Mouse (Mus musculus) liver, adult 2 months (tissue): ENCODE data around the gene Tmem255b. TPM values are rescaled to one million over a fixed set of nuclear protein-coding genes. Genes with fewer than 3 reads are reported as not detected.
A peak's percentile ranks its signal among the peaks of the same experiment; 100 is the strongest.

Source experiments
- DNase-seq: peaks from one replicate; pipeline ENCODE4 v3.0.0-alpha.2; 2011; ENCODE audit warnings: low read depth, low spot score; ENCODE audit errors: extremely low read depth
- H3K27ac ChIP-seq: fragments of 200-500 bp; replicated peaks from 2 replicates; pipeline ENCODE4 v1.5.1; 2012; ENCODE audit warnings: low read depth, mild to moderate bottlenecking, control low read depth, inconsistent platforms, low read length; ENCODE audit not compliant: insufficient read depth
- H3K27me3 ChIP-seq: fragments of 200-500 bp; 2 replicates; pipeline ENCODE4 v1.6.1; 2012; ENCODE audit warnings: mild to moderate bottlenecking, moderate library complexity, low read length, inconsistent platforms; ENCODE audit not compliant: control insufficient read depth, insufficient read depth
- H3K36me3 ChIP-seq: fragments of 200-500 bp; 2 replicates; pipeline ENCODE4 v1.6.1; 2012; ENCODE audit warnings: low read length, inconsistent platforms; ENCODE audit not compliant: control insufficient read depth, insufficient read depth
- H3K4me1 ChIP-seq: fragments of 200-500 bp; 2 replicates; pipeline ENCODE4 v1.6.1; 2011; ENCODE audit warnings: low read length; ENCODE audit not compliant: control insufficient read depth, insufficient read depth
- H3K4me3 ChIP-seq: fragments of 200-500 bp; 2 replicates; pipeline ENCODE4 v1.5.1; 2011; ENCODE audit warnings: low read depth, mild to moderate bottlenecking, control low read depth, low read length, moderate library complexity; ENCODE audit not compliant: insufficient read depth
- H3K79me2 ChIP-seq: fragments of 200-500 bp; 2 replicates; pipeline ENCODE4 v1.6.1; 2012; ENCODE audit warnings: inconsistent platforms, mild to moderate bottlenecking, low read length, moderate library complexity; ENCODE audit not compliant: control insufficient read depth, insufficient read depth
- H3K9ac ChIP-seq: fragments of 200-500 bp; 2 replicates; pipeline ENCODE4 v1.6.1; 2012; ENCODE audit warnings: low read depth, mild to moderate bottlenecking, control low read depth, inconsistent platforms, low read length
- CTCF ChIP-seq: fragments of 200-500 bp; IDR thresholded peaks from 2 replicates; pipeline ENCODE4 v1.5.1; 2011; ENCODE audit warnings: low read depth, low read length, control low read depth
- POLR2A ChIP-seq: fragments of 200-500 bp; IDR thresholded peaks from 2 replicates; pipeline ENCODE4 v1.6.1; 2011; ENCODE audit warnings: low read length, control low read depth; ENCODE audit not compliant: insufficient read depth; ENCODE audit errors: extremely low read depth
- WGBS: fragments of 180-500 bp; shearing (Covaris S2); methylation state at CpG from one replicate; pipeline ENCODE4 v1.1.7; 2018; 5-methylcytosine and 5-hydroxymethylcytosine counted together
- polyA plus RNA-seq: library from polyadenylated mRNA; depleted of rRNA; stranded (reverse); fragments of >200 nt; gene quantifications from 2 replicates; pipeline ENCODE4 v1.2.3, GENCODE M21; 2012
- total RNA-seq: library from RNA; depleted of rRNA; stranded (reverse); fragments of >200 nt; gene quantifications from 2 replicates; pipeline ENCODE4 v1.2.3, GENCODE M21; 2014

Tmem255b gene
- total and polyA plus RNA-seq, 2 experiments, result 0.35 TPM; not detected in 1

DNA sequence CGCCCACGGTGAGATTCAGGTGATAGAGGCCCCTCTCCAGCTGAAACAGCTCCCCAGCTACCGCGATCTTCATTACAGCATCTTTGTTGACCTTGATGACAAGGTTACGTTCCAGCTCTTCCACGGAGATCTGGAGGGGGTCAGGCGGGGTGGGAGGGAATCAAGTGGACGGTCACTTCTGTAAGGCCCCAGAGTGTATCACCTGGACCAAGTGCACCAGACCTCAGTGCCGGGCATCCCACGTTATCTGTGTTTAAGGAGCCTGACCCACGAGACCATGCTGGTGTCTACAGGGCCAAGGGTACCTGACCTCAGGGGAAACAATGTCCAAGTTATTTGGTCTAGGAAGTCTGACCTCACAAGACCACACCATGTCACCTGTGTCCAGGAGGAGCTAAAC lies 36.5 kb downstream of the Tmem255b start:
- DNase-seq, result no peak
- Histone ChIP-seq H3K79me2 (no peaks in the 10 kb centered on the region), H3K4me3 (no peak overlapping the region), H3K27ac (no peak overlapping the region), H3K36me3 (no peaks in the 10 kb centered on the region; the same call in 1 of the 2 replicates), H3K27me3 (no peaks in the 10 kb centered on the region), H3K4me1 (peaks cover 17% of the 10 kb centered on the region), H3K9ac (no peak overlapping the region)
- no peak for TF ChIP-seq CTCF
- 47% methylated on average over 11 of the region's 11 CpGs for WGBS

DNA sequence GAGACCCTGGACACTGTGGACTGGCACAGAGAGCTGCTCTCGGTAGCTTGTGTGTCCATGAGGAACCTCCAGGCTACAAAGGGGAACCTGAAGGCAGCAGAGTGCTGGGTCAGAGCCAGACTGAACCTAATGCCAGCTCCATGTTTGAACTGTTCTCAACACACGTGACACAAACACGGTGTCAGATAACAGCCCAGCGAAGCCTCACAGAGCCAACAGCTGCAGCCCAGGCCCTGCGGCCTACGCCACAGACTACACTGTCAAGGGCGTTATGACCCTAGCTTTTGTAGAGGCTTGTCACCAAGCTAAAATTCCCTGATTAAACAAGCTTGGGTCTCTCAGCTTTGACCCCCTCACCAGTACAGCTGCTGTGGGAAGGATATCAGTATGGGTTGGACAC lies 37.3 kb downstream of the Tmem255b start:
- peak; percentile 97 for DNase-seq
- TF ChIP-seq POLR2A (no peak), CTCF (no peak)
- peak overlapping the region; percentile 36; the same call in 1 of the 2 replicates for H3K27ac ChIP-seq
- no peaks in the 10 kb centered on the region for H3K79me2 ChIP-seq
- 30% methylated on average over 7 of the region's 7 CpGs for WGBS
- no peak overlapping the region for H3K9ac ChIP-seq
- no peaks in the 10 kb centered on the region; the same call in 1 of the 2 replicates for H3K36me3 ChIP-seq
- no peak overlapping the region for H3K4me3 ChIP-seq
- H3K27me3 ChIP-seq, result no peaks in the 10 kb centered on the region
- peaks cover 17% of the 10 kb centered on the region for H3K4me1 ChIP-seq

DNA sequence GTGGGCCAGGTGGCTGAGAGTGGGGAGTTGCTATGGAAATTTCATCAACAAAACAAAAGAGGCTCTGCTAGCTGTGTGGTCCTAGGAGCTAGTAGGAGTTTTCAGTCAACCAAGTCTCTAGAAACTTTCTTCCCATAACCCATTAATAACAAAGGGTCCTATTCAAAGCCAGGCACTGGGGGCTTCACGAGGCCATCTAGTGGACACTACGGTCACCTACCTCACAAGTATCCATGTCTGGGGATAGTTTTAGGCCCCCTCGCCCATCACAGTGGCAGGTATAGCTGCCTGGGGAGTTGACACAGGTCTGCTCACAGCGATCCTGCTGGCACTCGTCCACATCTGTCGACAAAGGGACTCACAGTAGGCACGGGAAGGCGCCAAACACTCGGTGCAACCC lies 40.9 kb downstream of the Tmem255b start:
- 80% methylated on average over 9 of the region's 9 CpGs for WGBS
- H3K27me3 ChIP-seq, result no peaks in the 10 kb centered on the region
- H3K36me3 ChIP-seq, result no peaks in the 10 kb centered on the region
- no peak overlapping the region for H3K4me3 ChIP-seq
- TF ChIP-seq CTCF, result peak; percentile 28; the same call in 1 of the 2 replicates
- TF ChIP-seq POLR2A, result no peak
- no peaks in the 10 kb centered on the region for H3K79me2 ChIP-seq
- no peak overlapping the region for H3K9ac ChIP-seq
- no peak for DNase-seq
- no peak overlapping the region for H3K27ac ChIP-seq
- H3K4me1 ChIP-seq, result peaks cover 18% of the 10 kb centered on the region

DNA sequence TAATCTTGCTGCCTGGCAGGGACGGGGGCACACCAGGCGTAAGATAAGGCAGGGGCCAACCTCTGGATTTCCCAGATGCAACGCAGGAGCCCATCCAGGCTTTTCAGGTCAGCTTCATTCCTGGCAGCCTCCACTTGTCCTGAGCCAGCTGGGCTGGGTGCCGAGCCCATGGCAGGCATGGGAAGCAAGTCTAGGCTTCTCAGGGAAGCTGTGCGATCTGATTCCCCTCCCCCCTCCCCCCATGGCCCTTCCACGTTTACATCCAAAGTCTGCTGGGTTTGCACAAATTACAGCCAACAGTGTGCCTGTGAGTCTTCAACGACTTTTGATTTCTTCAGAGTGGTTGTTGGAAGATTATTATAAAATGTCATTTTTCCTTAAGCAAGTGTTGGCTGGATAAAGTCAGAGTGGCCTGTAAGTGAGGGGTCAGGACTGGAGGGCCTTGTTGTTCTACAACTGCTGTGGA lies 46.1 kb downstream of the Tmem255b start:
- H3K79me2 ChIP-seq, result no peaks in the 10 kb centered on the region
- 11% methylated on average over 7 of the region's 7 CpGs for WGBS
- no peaks in the 10 kb centered on the region for H3K36me3 ChIP-seq
- peak overlapping the region; percentile 89 for H3K27ac ChIP-seq
- H3K9ac ChIP-seq, result no peak overlapping the region
- no peaks in the 10 kb centered on the region for H3K27me3 ChIP-seq
- DNase-seq, result peak; percentile 87
- H3K4me3 ChIP-seq, result no peak overlapping the region
- peaks cover 23% of the 10 kb centered on the region for H3K4me1 ChIP-seq
- TF ChIP-seq POLR2A, result no peak
- TF ChIP-seq CTCF, result no peak

DNA sequence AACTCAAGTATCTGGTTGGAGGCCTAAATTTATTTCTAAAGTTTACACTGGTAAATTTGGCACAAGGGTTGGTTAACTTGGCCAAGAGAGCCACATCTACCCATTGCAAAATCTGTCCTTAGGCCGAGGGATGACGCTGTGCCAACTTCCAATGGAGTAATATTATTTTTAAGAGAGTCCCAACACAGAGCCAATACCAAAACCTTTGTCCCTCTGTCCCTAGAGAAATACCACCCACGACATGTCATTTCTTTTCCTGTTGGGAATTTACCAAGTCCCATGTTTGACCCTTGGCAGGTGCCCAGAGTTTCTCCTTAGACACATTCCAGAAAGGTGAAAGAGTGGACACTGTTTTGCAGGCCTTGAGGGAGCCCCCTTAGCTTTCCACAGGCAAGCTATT lies 46.6 kb downstream of the Tmem255b start:
- H3K4me1 ChIP-seq, result peaks cover 23% of the 10 kb centered on the region

DNA sequence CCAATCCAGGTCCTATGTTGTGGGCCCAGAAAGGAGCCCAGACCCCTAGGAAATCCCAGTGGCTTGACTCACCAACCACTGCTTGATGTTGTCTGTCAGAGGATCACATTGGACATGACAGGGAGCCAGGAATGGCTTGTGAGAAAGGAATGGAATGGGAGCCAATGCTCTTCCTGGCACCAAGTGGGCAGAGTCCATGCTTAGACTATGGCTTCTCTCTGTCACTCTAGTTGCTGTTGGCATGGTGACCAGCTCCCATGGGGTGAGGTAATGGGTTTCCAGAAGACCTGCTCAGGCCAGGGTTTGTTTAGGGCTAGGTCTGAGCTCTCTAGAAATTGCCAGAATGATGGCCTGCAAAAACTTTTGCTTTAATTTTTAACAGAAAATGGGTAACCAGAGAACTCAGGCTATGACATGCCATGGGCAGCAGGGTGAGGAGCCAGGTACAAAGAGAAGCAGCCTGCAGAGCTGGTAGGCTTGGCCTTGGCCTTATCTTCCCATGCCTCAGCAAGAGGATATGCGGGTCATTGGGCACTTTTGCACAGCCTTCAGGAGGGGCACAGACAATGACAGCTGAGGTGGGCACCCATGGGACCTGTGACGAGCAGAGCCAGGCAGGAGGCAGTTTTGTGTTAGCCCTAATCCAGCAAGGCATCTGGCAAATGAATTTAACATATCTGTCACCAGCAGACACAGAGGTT lies 47.3 kb downstream of the Tmem255b start:
- peak overlapping the region; percentile 22 for H3K9ac ChIP-seq
- WGBS, result 30% methylated on average over 2 of the region's 2 CpGs
- peaks cover 23% of the 10 kb centered on the region for H3K4me1 ChIP-seq
- peak; percentile 99 for DNase-seq
- H3K27me3 ChIP-seq, result no peaks in the 10 kb centered on the region
- H3K4me3 ChIP-seq, result no peak overlapping the region
- H3K36me3 ChIP-seq, result no peaks in the 10 kb centered on the region
- no peak for TF ChIP-seq POLR2A
- peak; percentile 21; the same call in 1 of the 2 replicates for TF ChIP-seq CTCF
- H3K27ac ChIP-seq, result peak overlapping the region; percentile 98
- no peaks in the 10 kb centered on the region for H3K79me2 ChIP-seq

More for the DNA sequence above, 46.6 kb downstream of the Tmem255b start:
- peak; percentile 99 for DNase-seq
- TF ChIP-seq CTCF (no peak), POLR2A (no peak)
- WGBS, result 26% methylated on average over 3 of the region's 3 CpGs
- H3K4me3 ChIP-seq, result no peak overlapping the region
- H3K27me3 ChIP-seq, result no peaks in the 10 kb centered on the region
- H3K79me2 ChIP-seq, result no peaks in the 10 kb centered on the region
- H3K9ac ChIP-seq, result peak overlapping the region; percentile 15; the same call in 1 of the 2 replicates
- peak overlapping the region; percentile 98 for H3K27ac ChIP-seq
- H3K36me3 ChIP-seq, result no peaks in the 10 kb centered on the region
